Mouse (Mus musculus): Measurements from ENCODE around the gene Mup18.
"Not testable (repeated sequence)": the region's sequence is repeated elsewhere in the genome, so short reads cannot be mapped to it uniquely, and the experiment has no call there.

DNA sequence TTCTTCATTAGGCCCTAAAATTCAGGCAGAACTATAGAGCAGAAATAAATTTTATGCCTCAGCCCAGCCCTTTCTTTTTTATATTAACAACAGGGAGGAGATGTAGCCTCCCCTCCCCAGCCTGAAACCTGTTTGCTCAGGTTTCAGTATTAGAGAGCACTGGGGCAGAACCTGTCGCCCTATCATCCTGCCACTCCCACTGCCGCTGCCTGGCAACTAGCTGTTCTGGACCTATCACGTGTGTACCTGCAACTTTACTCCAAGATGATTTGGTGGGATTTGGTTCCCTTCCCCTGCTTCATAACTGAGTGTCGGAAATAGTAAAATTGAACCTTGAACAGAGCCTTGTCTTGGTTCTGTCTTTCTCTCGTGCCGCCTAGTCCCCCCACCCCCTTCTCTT is 40.4 kb upstream of the Mup18 start:
- not testable (repeated sequence) for TF ChIP-seq POLR2A (IDR thresholded peaks at IDR 0.05; ENCODE audit: borderline replicate concordance, extremely low read depth, low read depth, low read length); CTCF (IDR thresholded peaks at IDR 0.05; ENCODE audit: insufficient read depth, low read length)
